In genomic region chr9:44500163-44500533, GRCm38 (mm10) we compare ENCODE assay signal across 10 mouse cellular contexts. TPM values are rescaled to one million over a fixed set of nuclear protein-coding genes. Genes with fewer than 3 reads are reported as not detected.
DNase-seq lines count a peak whose midpoint lies in the region; ATAC-seq and TF ChIP-seq lines count a peak whose summit lies in the region.
"Had no signal": no experiment of that assay in that cellular context is flagged by ENCODE, and none has a peak within 500 bp of the region (broad histone marks: within the 10 kb centered on the region; RNA-seq: fewer than 3 reads in every experiment).

No protein-coding gene starts in this region.

- H3K4me1 ChIP-seq in heart, embryonic 12.5 days (replicated peaks): peaks cover 76% of the 10 kb centered on the region
- peaks cover 10% of the 10 kb centered on the region for H3K4me1 ChIP-seq in ES-Bruce4 (ENCODE audit: control insufficient read depth, insufficient read depth, low read length)
- peaks cover 51% of the 10 kb centered on the region for H3K4me1 ChIP-seq in forebrain, embryonic 14.5 days (ENCODE audit: control insufficient read depth, insufficient read depth, low read length)
- H3K4me1 ChIP-seq in limb, embryonic 15.5 days: peaks cover 81% of the 10 kb centered on the region

- no peak for TF ChIP-seq EP300 in ES-Bruce4 (IDR thresholded peaks at IDR 0.05; ENCODE audit: insufficient read depth, low read depth, low read length)

- peak overlapping the region; percentile 92 for H3K4me2 ChIP-seq in heart, embryonic 12.5 days
- H3K4me2 ChIP-seq in forebrain, embryonic 14.5 days (ENCODE audit: low read length): peak overlapping the region; percentile 81
- peak overlapping the region; percentile 81 for H3K4me2 ChIP-seq in limb, embryonic 15.5 days

- 10% methylated on average over 5 of the region's 5 CpGs for WGBS in heart, embryonic 12.5 days
- 38% methylated on average over 5 of the region's 5 CpGs for WGBS in forebrain, embryonic 14.5 days
- 21% methylated on average over 5 of the region's 5 CpGs for WGBS in limb, embryonic 15.5 days

- no peaks in the 10 kb centered on the region for H3K27me3 ChIP-seq in heart, embryonic 12.5 days (replicated peaks)
- H3K27me3 ChIP-seq in ES-Bruce4 (ENCODE audit: control insufficient read depth, insufficient read depth, low read length, poor library complexity, severe bottlenecking): no peaks in the 10 kb centered on the region
- H3K27me3 ChIP-seq in forebrain, embryonic 14.5 days (replicated peaks; ENCODE audit: control insufficient read depth, insufficient read depth, low read length): no peaks in the 10 kb centered on the region
- H3K27me3 ChIP-seq in limb, embryonic 15.5 days: no peaks in the 10 kb centered on the region

- no peak for DNase-seq in heart, adult 11 months
- DNase-seq in forebrain, embryonic 14.5 days (ENCODE audit: low spot score): no peak
- no peak for DNase-seq in left cerebral cortex, adult 11 months (ENCODE audit: low spot score)
- DNase-seq in urinary bladder, adult 2 months (ENCODE audit: low spot score): no peak

- H3K4me3 ChIP-seq in heart, embryonic 12.5 days: peak overlapping the region; percentile 54
- no peak overlapping the region for H3K4me3 ChIP-seq in ES-Bruce4 (ENCODE audit: low read depth, low read length)
- 0 out of 2 replicates have a peak overlapping the region, but pooled peaks have one; percentile 35 for H3K4me3 ChIP-seq in forebrain, embryonic 14.5 days (ENCODE audit: low read depth, low read length)
- peak overlapping the region; percentile 45 for H3K4me3 ChIP-seq in limb, embryonic 15.5 days

- H3K9ac ChIP-seq in heart, embryonic 12.5 days: peak overlapping the region; percentile 49
- peak overlapping the region; percentile 47; the same call in 1 of the 2 replicates for H3K9ac ChIP-seq in ES-Bruce4 (ENCODE audit: low read depth, poor library complexity, severe bottlenecking)
- peak overlapping the region; percentile 66 for H3K9ac ChIP-seq in forebrain, embryonic 14.5 days (ENCODE audit: low read length)
- peak overlapping the region; percentile 28; the same call in 1 of the 2 replicates for H3K9ac ChIP-seq in limb, embryonic 15.5 days

- no peak for TF ChIP-seq POLR2A in ES-Bruce4 (IDR thresholded peaks at IDR 0.05; ENCODE audit: insufficient read depth, low read length)

- ATAC-seq in heart, embryonic 12.5 days (ENCODE audit: insufficient number of reproducible peaks, low FRiP score): 0 out of 2 replicates have a peak, but pooled peaks have one; percentile 7
- ATAC-seq in forebrain, embryonic 14.5 days: no peak
- no peak for ATAC-seq in limb, embryonic 15.5 days (ENCODE audit: insufficient number of reproducible peaks, low FRiP score, low TSS enrichment, low read depth)
- no peak for ATAC-seq in granulocyte monocyte progenitor cell, adult 5-6 weeks (replicated peaks; ENCODE audit: poor library complexity, severe bottlenecking)

- no peak for TF ChIP-seq CTCF in ES-Bruce4 (IDR thresholded peaks at IDR 0.05; ENCODE audit: low read depth, low read length)

- no peaks in the 10 kb centered on the region for H3K9me3 ChIP-seq in heart, embryonic 12.5 days (replicated peaks)
- H3K9me3 ChIP-seq in ES-Bruce4 (replicated peaks; ENCODE audit: control insufficient read depth, insufficient read depth, low read length, poor library complexity, severe bottlenecking): no peaks in the 10 kb centered on the region
- no peaks in the 10 kb centered on the region for H3K9me3 ChIP-seq in forebrain, embryonic 14.5 days (replicated peaks; ENCODE audit: control insufficient read depth, low read length)
- H3K9me3 ChIP-seq in limb, embryonic 15.5 days: no peaks in the 10 kb centered on the region

- H3K36me3 ChIP-seq in heart, embryonic 12.5 days: peaks cover 34% of the 10 kb centered on the region
- no peaks in the 10 kb centered on the region for H3K36me3 ChIP-seq in ES-Bruce4 (ENCODE audit: control insufficient read depth, insufficient read depth, low read length, poor library complexity, severe bottlenecking)
- peaks cover 39% of the 10 kb centered on the region for H3K36me3 ChIP-seq in forebrain, embryonic 14.5 days (ENCODE audit: control insufficient read depth, insufficient read depth, low read length)
- peaks cover 36% of the 10 kb centered on the region for H3K36me3 ChIP-seq in limb, embryonic 15.5 days

- H3K27ac ChIP-seq in heart, embryonic 12.5 days (ENCODE audit: poor library complexity, severe bottlenecking): peak overlapping the region; percentile 99
- H3K27ac ChIP-seq in ES-Bruce4 (ENCODE audit: insufficient read depth, low read length): no peak overlapping the region
- peak overlapping the region; percentile 88 for H3K27ac ChIP-seq in forebrain, embryonic 14.5 days (ENCODE audit: low read depth, low read length)
- peak overlapping the region; percentile 97 for H3K27ac ChIP-seq in limb, embryonic 15.5 days

RNA-seq across cellular contexts. Expression of gene Bcl9l, which starts 17.5 kb away (rescaled TPM):
- 11.3 and 12.3 TPM in 2 replicates for polyA plus RNA-seq in heart, embryonic 12.5 days (2016; fragmentation: Nextera tagmentation; extraction: Ambion mirVana)
- polyA plus RNA-seq in ES-Bruce4 (2011; ENCODE audit: insufficient read depth, insufficient read length, low read depth, missing spikeins): 22.6 and 25.6 TPM in 2 replicates
- polyA plus RNA-seq in forebrain, embryonic 14.5 days (2014; fragmentation: Nextera tagmentation; extraction: Ambion mirVana): 9.9 and 13.4 TPM in 2 replicates
- 16.8 and 18.5 TPM in 2 replicates for polyA plus RNA-seq in limb, embryonic 15.5 days (2015; fragmentation: Nextera tagmentation; extraction: Ambion mirVana)
- total RNA-seq in granulocyte monocyte progenitor cell, adult 5-6 weeks (2014; fragmentation: Nextera tagmentation): 8.7 and 13.0 TPM in 2 replicates
- 1.6 and 2.6 TPM in 2 replicates for total RNA-seq in granulocyte monocyte progenitor cell, adult 5-6 weeks (2017)
- polyA plus RNA-seq in urinary bladder, adult 2 months (2012; rRNA removed): 11.1 and 29.7 TPM in 2 replicates

RNA-seq across cellular contexts. Expression of gene Upk2, which starts 45.4 kb away (rescaled TPM):
- polyA plus RNA-seq in heart, embryonic 12.5 days (2016; fragmentation: Nextera tagmentation; extraction: Ambion mirVana): 0.42 TPM in 1 of 2 replicates, not detected in the other
- 1.7 and 2.5 TPM in 2 replicates for polyA plus RNA-seq in ES-Bruce4 (2011; ENCODE audit: insufficient read depth, insufficient read length, low read depth, missing spikeins)
- polyA plus RNA-seq in forebrain, embryonic 14.5 days (2014; fragmentation: Nextera tagmentation; extraction: Ambion mirVana): not detected in 2 replicates
- polyA plus RNA-seq in limb, embryonic 15.5 days (2015; fragmentation: Nextera tagmentation; extraction: Ambion mirVana): 0.37 and 0.45 TPM in 2 replicates
- total RNA-seq in granulocyte monocyte progenitor cell, adult 5-6 weeks (2014; fragmentation: Nextera tagmentation): not detected in 2 replicates
- not detected in 2 replicates for total RNA-seq in granulocyte monocyte progenitor cell, adult 5-6 weeks (2017)
- polyA plus RNA-seq in urinary bladder, adult 2 months (2012; rRNA removed): 788 and 1,023 TPM in 2 replicates
- total RNA-seq: left cerebral cortex, postnatal 25 days had no signal
- polyA plus RNA-seq: cortical plate, adult 2 months had no signal

RNA-seq across cellular contexts. Expression of gene Foxr1, which starts 59.2 kb away (rescaled TPM):
- not detected in 2 replicates for polyA plus RNA-seq in heart, embryonic 12.5 days (2016; fragmentation: Nextera tagmentation; extraction: Ambion mirVana)
- polyA plus RNA-seq in ES-Bruce4 (2011; ENCODE audit: insufficient read depth, insufficient read length, low read depth, missing spikeins): 1.3 and 1.8 TPM in 2 replicates
- polyA plus RNA-seq in forebrain, embryonic 14.5 days (2014; fragmentation: Nextera tagmentation; extraction: Ambion mirVana): not detected in 2 replicates
- not detected in 2 replicates for polyA plus RNA-seq in limb, embryonic 15.5 days (2015; fragmentation: Nextera tagmentation; extraction: Ambion mirVana)
- total RNA-seq in granulocyte monocyte progenitor cell, adult 5-6 weeks (2014; fragmentation: Nextera tagmentation): not detected in 2 replicates
- not detected in 2 replicates for total RNA-seq in granulocyte monocyte progenitor cell, adult 5-6 weeks (2017)
- polyA plus RNA-seq in urinary bladder, adult 2 months (2012; rRNA removed): 0.28 and 0.63 TPM in 2 replicates
- total RNA-seq: left cerebral cortex, postnatal 25 days had no signal

Comparison
In these comparisons a context has a peak if more than half of its experiments do, and no peak if none do; other contexts are left out.
1. RNA of gene Upk2, which starts 45.4 kb away (polyA plus RNA-seq): 788 to 1,023 TPM in urinary bladder, adult 2 months; 1.7 to 2.5 TPM in ES-Bruce4, 0.37 to 0.45 TPM in limb, embryonic 15.5 days, 0.42 TPM in heart, embryonic 12.5 days and not detected in forebrain, embryonic 14.5 days; every median in the first group is over 100 times any median in the second.
2. Peak in every context shown above with its lines, with median percentiles within 50 percentile points of each other: H3K4me2 ChIP-seq and H3K9ac ChIP-seq.